Mouse (Mus musculus) ES-E14 (cell line): ENCODE measurements at regions not wholly inside any gene's neighbourhood (a gene's known extent, or its start where the extent isn't known, plus 50 kb on each side); places are given as distances from the start of the nearest gene placed in this dataset.

Experiments
- DNase-seq: peaks from one replicate; pipeline ENCODE4 v3.0.0-alpha.2; 2013; ENCODE audit warnings: low read depth, low spot score
- H3K27ac ChIP-seq: 2 replicates; pipeline ENCODE4 v1.5.1; 2012; ENCODE audit warnings: low read depth, mild to moderate bottlenecking, low read length, moderate library complexity, mixed read lengths; ENCODE audit not compliant: poor library complexity, insufficient read depth, severe bottlenecking
- H3K36me3 ChIP-seq: 2 replicates; pipeline ENCODE4 v1.6.1; 2012; ENCODE audit warnings: mild to moderate bottlenecking, low read length, moderate library complexity, mixed read lengths; ENCODE audit not compliant: control insufficient read depth, poor library complexity, insufficient read depth, severe bottlenecking
- H3K4me1 ChIP-seq, 2 experiments: fragments of 150-350 bp in 1 of 2; sonication (generic) in 1 of 2; 2 replicates each; pipeline ENCODE4 v1.6.1; 2012; ENCODE audit warnings: low read length in 2 of 2, mild to moderate bottlenecking in 1 of 2, mixed read lengths in 1 of 2; ENCODE audit not compliant: control insufficient read depth in 2 of 2, insufficient read depth in 2 of 2, poor library complexity in 1 of 2
- H3K4me3 ChIP-seq, 2 experiments: fragments of 150-350 bp in 1 of 2; sonication (generic) in 1 of 2; 2 replicates each; pipeline ENCODE4 v1.5.1; 2012; ENCODE audit warnings: low read length in 2 of 2, low read depth in 1 of 2, mild to moderate bottlenecking in 1 of 2, mixed read lengths in 1 of 2; ENCODE audit not compliant: insufficient read depth in 1 of 2, poor library complexity in 1 of 2, severe bottlenecking in 1 of 2
- H3K9ac ChIP-seq: 2 replicates; pipeline ENCODE4 v1.6.1; 2012; ENCODE audit warnings: low read depth, mild to moderate bottlenecking, low read length, mixed read lengths; ENCODE audit not compliant: poor library complexity, insufficient read depth, severe bottlenecking
- H3K9me3 ChIP-seq: fragments of 150-350 bp; sonication (generic); 2 replicates; pipeline ENCODE4 v1.6.1; 2012; ENCODE audit warnings: low read depth, mild to moderate bottlenecking, low read length; ENCODE audit not compliant: control insufficient read depth, insufficient read depth
- CHD2 ChIP-seq: IDR thresholded peaks from 2 replicates; pipeline ENCODE4 v1.6.1; 2014; ENCODE audit warnings: mild to moderate bottlenecking, low read depth, low read length, inconsistent platforms
- HCFC1 ChIP-seq: IDR thresholded peaks from 2 replicates; pipeline ENCODE4 v1.6.1; 2012; ENCODE audit warnings: low read length, inconsistent platforms, borderline replicate concordance; ENCODE audit not compliant: insufficient read depth
- MAFK ChIP-seq: IDR thresholded peaks from 2 replicates; pipeline ENCODE4 v1.6.1; 2014; ENCODE audit warnings: mild to moderate bottlenecking, low read depth, low read length, inconsistent platforms; ENCODE audit not compliant: insufficient read depth
- ZC3H11A ChIP-seq: IDR thresholded peaks from 2 replicates; pipeline ENCODE4 v1.6.1; 2012; ENCODE audit warnings: low read depth, mild to moderate bottlenecking, inconsistent platforms, low read length, borderline replicate concordance
- ZNF384 ChIP-seq: IDR thresholded peaks from 2 replicates; pipeline ENCODE4 v1.6.1; 2012; ENCODE audit warnings: low read depth, low read length, inconsistent platforms
- in situ Hi-C, 2 experiments: fragments of 600-800 bp; cut with MboI; formaldehyde crosslinking; loops; one replicate each; pipeline ENCODE4 v1.15.1; 2025; ENCODE audit warnings: low sequenced_read_pairs in 2 of 2, inconsistent platforms in 1 of 2; ENCODE audit not compliant: unreplicated experiment in 2 of 2

DNA sequence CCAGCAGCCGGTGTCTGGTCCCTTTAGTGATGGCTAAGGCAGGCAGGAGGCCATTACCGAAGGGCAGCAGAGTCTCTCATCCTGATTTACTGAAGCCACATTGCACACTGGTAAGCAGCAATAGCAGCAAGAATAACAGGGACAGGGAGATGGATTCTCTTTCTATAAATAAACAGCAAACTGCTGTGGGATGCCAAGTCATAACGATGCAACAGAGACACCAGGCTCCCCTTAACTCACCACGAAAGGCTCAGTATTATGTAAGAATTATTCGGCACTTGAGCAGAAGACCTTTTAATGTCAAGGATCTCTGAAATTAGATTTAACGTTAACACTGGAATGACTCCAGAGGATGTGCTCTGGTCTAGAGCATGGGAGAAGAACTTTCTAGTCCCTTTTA is 202.1 kb downstream of the Ddx10 start:
- DNase-seq: no peak
- Histone ChIP-seq H3K4me3 (no peak overlapping the region), H3K9me3 (no peaks in the 10 kb centered on the region), H3K9ac (no peak overlapping the region), H3K27ac (no peak overlapping the region), H3K36me3 (no peaks in the 10 kb centered on the region), H3K4me1 (no peaks in the 10 kb centered on the region)
- in situ Hi-C loops: no loop called here
- TF ChIP-seq MAFK: no peak

DNA sequence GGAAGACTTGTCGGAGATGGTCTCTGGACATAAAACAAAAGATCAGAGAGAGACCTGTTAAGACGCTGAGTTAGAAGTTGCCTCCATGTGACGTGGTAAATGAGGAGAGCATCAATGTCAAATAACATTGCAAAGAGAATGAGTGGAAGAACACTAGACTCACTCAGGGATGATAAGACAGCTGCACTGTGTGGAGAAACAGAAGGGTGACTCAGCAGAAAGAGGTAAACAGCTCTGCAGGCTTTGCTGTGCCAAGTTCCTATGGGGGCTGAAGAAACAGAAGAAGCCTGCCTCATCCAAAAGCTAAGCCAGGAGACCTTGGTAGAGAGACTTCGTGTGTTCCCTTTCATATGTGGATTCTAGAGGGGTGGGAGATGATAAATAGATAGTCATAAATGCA is 214.1 kb downstream of the Ddx10 start:
- H3K36me3 ChIP-seq: no peaks in the 10 kb centered on the region
- in situ Hi-C loops: no loop called here
- H3K9ac ChIP-seq: no peak overlapping the region
- H3K4me3 ChIP-seq: no peak overlapping the region
- TF ChIP-seq ZC3H11A (no peak), HCFC1 (no peak), MAFK (no peak), CHD2 (no peak), ZNF384 (no peak)
- no peak for DNase-seq
- H3K9me3 ChIP-seq: no peaks in the 10 kb centered on the region
- H3K27ac ChIP-seq: no peak overlapping the region
- no peaks in the 10 kb centered on the region for H3K4me1 ChIP-seq

DNA sequence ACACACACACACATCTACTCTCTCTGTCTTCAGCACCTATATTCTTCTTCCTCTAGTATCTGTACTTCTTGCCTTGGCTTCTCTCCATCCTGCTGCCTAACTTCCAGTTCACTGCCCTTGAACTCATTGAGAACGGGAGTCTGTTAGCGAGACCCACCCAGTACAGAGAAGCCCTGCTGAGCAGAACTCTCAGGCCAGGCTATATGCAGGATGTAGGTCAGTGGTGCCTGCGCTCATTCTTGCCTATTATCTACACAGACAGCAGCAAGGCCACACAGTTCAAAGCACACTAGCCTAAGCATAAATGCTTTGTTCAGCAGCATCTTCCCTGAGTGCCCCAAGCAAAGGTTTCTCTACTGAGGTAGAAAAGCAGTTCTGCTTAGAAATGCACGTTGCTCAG is 225.8 kb downstream of the Ddx10 start:
- no peaks in the 10 kb centered on the region for H3K36me3 ChIP-seq
- no peak overlapping the region for H3K4me3 ChIP-seq
- no peak overlapping the region for H3K27ac ChIP-seq
- no peak for DNase-seq
- H3K4me1 ChIP-seq: no peaks in the 10 kb centered on the region
- in situ Hi-C loops: no loop called here
- no peak overlapping the region for H3K9ac ChIP-seq
- no peak for TF ChIP-seq ZC3H11A
- TF ChIP-seq HCFC1: no peak
- no peak for TF ChIP-seq ZNF384
- TF ChIP-seq MAFK: no peak
- TF ChIP-seq CHD2: no peak
- H3K9me3 ChIP-seq: no peaks in the 10 kb centered on the region

DNA sequence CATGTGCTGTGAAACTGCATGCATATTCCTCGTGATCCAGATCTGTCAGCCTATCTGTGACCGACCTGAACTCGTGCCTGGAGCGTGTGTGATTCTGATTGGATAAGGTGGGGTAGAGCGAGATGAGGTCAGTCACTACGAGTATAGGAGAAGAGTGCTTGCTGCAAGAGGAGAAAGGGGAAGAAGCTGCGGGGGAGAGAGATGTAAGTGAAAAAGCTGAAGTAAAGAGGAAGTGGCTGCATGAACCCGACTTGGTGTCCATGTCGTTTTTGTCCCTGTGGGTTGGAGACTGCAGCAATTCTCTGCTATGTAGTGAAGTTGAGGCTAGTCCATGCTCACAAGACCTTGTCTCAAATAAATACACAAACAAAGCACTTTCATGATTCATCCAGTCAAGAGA is 237.1 kb downstream of the Ddx10 start:
- in situ Hi-C loops: no loop called here
- H3K27ac ChIP-seq: no peak overlapping the region

DNA sequence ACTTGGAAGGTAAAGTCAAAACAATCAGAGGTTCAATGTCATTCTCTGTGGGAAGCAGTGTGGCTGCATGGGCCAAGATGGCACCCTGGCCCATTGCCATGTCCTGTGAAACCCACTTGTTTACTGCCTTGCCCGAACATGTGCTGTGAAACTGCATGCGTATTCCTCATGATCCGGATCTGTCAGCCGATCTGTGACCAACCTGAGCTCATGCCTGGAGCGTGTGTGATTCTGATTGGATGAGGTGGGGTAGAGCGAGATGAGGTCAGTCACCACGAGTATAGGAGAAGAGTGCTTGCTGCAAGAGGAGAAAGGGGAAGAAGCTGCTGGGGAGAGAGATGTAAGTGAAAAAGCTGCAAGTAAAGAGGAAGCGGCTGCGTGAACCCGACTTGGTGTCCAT is 240.5 kb downstream of the Ddx10 start:
- in situ Hi-C loops: no loop called here
- Histone ChIP-seq H3K4me3 (no peak overlapping the region), H3K4me1 (no peaks in the 10 kb centered on the region), H3K9me3 (no peaks in the 10 kb centered on the region), H3K27ac (no peak overlapping the region), H3K36me3 (no peaks in the 10 kb centered on the region), H3K9ac (no peak overlapping the region)
- no peak for TF ChIP-seq ZC3H11A
- no peak for TF ChIP-seq ZNF384
- TF ChIP-seq HCFC1: no peak
- no peak for TF ChIP-seq MAFK
- TF ChIP-seq CHD2: no peak
- no peak for DNase-seq

More for the DNA sequence above, 237.1 kb downstream of the Ddx10 start:
- no peaks in the 10 kb centered on the region for H3K4me1 ChIP-seq
- H3K9ac ChIP-seq: no peak overlapping the region
- no peaks in the 10 kb centered on the region for H3K36me3 ChIP-seq
- DNase-seq: no peak
- TF ChIP-seq MAFK (no peak), ZC3H11A (no peak), CHD2 (no peak), HCFC1 (no peak), ZNF384 (no peak)
- no peak overlapping the region for H3K4me3 ChIP-seq
- H3K9me3 ChIP-seq: no peaks in the 10 kb centered on the region
